Mouse (Mus musculus): ENCODE measurements around the gene Fut2. TPM values are rescaled to one million over a fixed set of nuclear protein-coding genes. Genes with fewer than 3 reads are reported as not detected.

Fut2 gene
- polyA plus RNA-seq, 1 experiment from 2014 or later, result 0.60 TPM

DNA sequence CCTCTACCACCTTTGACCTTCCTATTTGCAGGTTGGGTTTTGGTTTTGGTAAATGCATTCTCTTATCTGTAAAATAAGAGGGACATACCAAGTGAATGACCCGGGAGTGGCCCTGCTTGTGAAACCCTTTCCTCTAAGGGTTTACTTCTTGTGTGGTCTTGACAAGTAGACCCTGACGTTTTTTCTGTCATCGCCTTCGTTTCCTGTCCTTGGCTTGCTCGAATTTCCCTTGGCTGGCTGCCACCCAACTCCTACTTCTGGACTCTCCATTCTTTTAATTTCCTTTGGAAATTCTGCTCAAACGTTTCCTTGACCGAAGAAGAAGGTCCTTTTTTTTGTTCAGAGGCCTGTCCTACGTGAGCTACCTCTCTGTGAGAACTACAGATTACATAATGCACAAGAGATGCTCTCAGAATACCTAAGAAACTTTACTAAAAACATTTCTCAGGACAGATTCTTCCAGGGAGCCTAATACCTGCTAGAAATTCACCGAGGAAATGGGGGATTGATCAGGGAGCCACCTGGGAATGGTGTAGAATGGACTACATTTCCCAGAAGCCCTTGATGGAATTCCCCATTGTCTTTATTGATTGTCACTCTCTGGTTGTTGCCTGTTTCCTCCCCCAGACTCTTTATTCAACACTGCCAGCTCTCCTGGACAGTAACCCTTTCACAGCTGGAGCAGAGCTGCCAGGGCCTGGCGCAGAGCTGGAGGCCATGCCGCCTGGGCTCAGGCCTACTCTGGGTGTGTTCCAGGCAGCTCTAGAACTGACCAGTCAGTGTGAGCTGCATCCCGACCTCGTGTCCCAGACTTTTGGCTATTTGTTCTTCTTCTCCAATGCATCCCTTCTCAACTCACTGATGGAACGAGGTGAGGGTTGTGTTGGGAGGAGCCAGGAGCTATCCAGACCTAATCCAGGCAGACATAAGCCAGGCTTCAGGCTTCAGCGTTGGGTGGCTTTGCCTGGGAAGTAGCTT is 30.2 kb downstream of the Fut2 start:
- Histone ChIP-seq H3K9ac (ENCODE audit: low read length) (no peak overlapping the region), H3K4me3 (ENCODE audit: low read length) (no peak overlapping the region), H3K9me3 (ENCODE audit: control insufficient read depth, low read length) (no peaks in the 10 kb centered on the region), H3K27ac (ENCODE audit: low read length) (peak overlapping the region; percentile 88), H3K36me3 (ENCODE audit: control insufficient read depth, insufficient read depth, low read length) (peaks cover 9% of the 10 kb centered on the region), H3K4me2 (ENCODE audit: low read depth, low read length) (peak overlapping the region; percentile 16), H3K4me1 (replicated peaks; ENCODE audit: control insufficient read depth, insufficient read depth, low read length) (peaks cover 53% of the 10 kb centered on the region), H3K27me3 (ENCODE audit: control insufficient read depth, insufficient read depth, low read depth, low read length) (no peaks in the 10 kb centered on the region)
- WGBS, result 46% methylated on average over 15 of the region's 15 CpGs
- ATAC-seq (ENCODE audit: low read depth), result peak; percentile 29

DNA sequence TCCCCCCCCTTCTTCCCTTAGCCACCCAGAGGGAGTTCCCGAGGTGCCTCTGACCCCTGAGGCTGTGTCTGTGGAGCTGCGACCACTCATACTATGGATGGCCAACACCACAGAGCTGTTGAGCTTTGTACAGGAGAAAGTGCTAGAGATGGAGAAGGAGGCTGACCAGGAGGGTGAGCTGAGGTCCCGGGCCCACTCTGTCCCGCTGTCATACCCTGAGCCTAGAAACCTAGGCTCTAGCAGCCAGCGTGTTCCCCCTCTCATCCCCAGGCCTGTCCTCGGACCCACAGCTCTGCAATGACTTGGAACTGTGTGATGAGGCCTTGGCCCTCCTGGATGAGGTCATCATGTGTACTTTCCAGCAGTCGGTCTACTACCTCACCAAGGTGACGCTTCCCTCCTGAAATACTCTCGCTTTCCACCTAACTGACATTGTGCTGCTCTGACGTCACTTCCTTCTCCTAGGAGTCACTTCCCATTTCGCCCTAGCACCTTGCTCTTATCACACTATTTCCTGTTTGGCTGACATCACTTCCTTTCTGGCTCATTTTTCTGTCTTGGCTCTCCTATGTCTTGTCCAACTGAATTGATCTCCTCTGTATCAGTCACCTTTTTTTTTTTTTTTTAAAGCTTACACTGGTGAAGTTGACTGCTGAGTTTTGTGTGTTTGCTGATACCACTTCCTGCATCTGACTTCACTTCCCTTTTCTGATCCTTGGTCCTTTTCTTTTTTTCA is 31.1 kb downstream of the Fut2 start:
- peak overlapping the region; percentile 88 for H3K27ac ChIP-seq (ENCODE audit: low read length)

GRCm38 (mm10) chr7:45632499-45632898 is 33.7 kb downstream of the Fut2 start:
- ATAC-seq (ENCODE audit: low read depth), result peak; percentile 29
- no peaks in the 10 kb centered on the region for H3K9me3 ChIP-seq (ENCODE audit: control insufficient read depth, low read length)
- 18% methylated on average over 35 of the region's 35 CpGs for WGBS
- peak overlapping the region; percentile 26 for H3K4me3 ChIP-seq (ENCODE audit: low read length)
- peaks cover 30% of the 10 kb centered on the region for H3K4me1 ChIP-seq (replicated peaks; ENCODE audit: control insufficient read depth, insufficient read depth, low read length)
- H3K4me2 ChIP-seq (ENCODE audit: low read depth, low read length), result peak overlapping the region; percentile 53
- H3K9ac ChIP-seq (ENCODE audit: low read length), result peak overlapping the region; percentile 68
- H3K27me3 ChIP-seq (ENCODE audit: control insufficient read depth, insufficient read depth, low read depth, low read length), result peaks cover 9% of the 10 kb centered on the region; the same call in 1 of the 2 replicates
- no peak overlapping the region for H3K27ac ChIP-seq (ENCODE audit: low read length)
- H3K36me3 ChIP-seq (ENCODE audit: control insufficient read depth, insufficient read depth, low read length), result peaks cover 9% of the 10 kb centered on the region

More for the DNA sequence above, 31.1 kb downstream of the Fut2 start:
- H3K9ac ChIP-seq (ENCODE audit: low read length), result no peak overlapping the region
- 73% methylated on average over 11 of the region's 11 CpGs for WGBS
- H3K9me3 ChIP-seq (ENCODE audit: control insufficient read depth, low read length), result no peaks in the 10 kb centered on the region
- peak overlapping the region; percentile 16; the same call in 1 of the 2 replicates for H3K4me2 ChIP-seq (ENCODE audit: low read depth, low read length)
- ATAC-seq (ENCODE audit: low read depth), result no peak
- no peak overlapping the region for H3K4me3 ChIP-seq (ENCODE audit: low read length)
- no peaks in the 10 kb centered on the region for H3K27me3 ChIP-seq (ENCODE audit: control insufficient read depth, insufficient read depth, low read depth, low read length)
- H3K36me3 ChIP-seq (ENCODE audit: control insufficient read depth, insufficient read depth, low read length), result peaks cover 9% of the 10 kb centered on the region
- peaks cover 45% of the 10 kb centered on the region for H3K4me1 ChIP-seq (replicated peaks; ENCODE audit: control insufficient read depth, insufficient read depth, low read length)

- H3K4me3 ChIP-seq (ENCODE audit: low read length), result no peak overlapping the region
- peak overlapping the region; percentile 6; the same call in 1 of the 2 replicates for H3K4me2 ChIP-seq (ENCODE audit: low read depth, low read length)
- H3K9me3 ChIP-seq (ENCODE audit: control insufficient read depth, low read length), result no peaks in the 10 kb centered on the region
- peak; percentile 15; the same call in 1 of the 2 replicates for ATAC-seq (ENCODE audit: low read depth)
- H3K36me3 ChIP-seq (ENCODE audit: control insufficient read depth, insufficient read depth, low read length), result no peaks in the 10 kb centered on the region
- H3K9ac ChIP-seq (ENCODE audit: low read length), result no peak overlapping the region
- WGBS, result 65% methylated on average over 23 of the region's 23 CpGs
- 0 out of 2 replicates have a peak overlapping the region, but pooled peaks have one; percentile 22 for H3K27ac ChIP-seq (ENCODE audit: low read length)
- H3K27me3 ChIP-seq (ENCODE audit: control insufficient read depth, insufficient read depth, low read depth, low read length), result peaks cover 9% of the 10 kb centered on the region; the same call in 1 of the 2 replicates
- H3K4me1 ChIP-seq (replicated peaks; ENCODE audit: control insufficient read depth, insufficient read depth, low read length), result peaks cover 16% of the 10 kb centered on the region
These were observed 35.9 kb downstream of the Fut2 start for GRCm38 (mm10) chr7:45630064-45630907.

DNA sequence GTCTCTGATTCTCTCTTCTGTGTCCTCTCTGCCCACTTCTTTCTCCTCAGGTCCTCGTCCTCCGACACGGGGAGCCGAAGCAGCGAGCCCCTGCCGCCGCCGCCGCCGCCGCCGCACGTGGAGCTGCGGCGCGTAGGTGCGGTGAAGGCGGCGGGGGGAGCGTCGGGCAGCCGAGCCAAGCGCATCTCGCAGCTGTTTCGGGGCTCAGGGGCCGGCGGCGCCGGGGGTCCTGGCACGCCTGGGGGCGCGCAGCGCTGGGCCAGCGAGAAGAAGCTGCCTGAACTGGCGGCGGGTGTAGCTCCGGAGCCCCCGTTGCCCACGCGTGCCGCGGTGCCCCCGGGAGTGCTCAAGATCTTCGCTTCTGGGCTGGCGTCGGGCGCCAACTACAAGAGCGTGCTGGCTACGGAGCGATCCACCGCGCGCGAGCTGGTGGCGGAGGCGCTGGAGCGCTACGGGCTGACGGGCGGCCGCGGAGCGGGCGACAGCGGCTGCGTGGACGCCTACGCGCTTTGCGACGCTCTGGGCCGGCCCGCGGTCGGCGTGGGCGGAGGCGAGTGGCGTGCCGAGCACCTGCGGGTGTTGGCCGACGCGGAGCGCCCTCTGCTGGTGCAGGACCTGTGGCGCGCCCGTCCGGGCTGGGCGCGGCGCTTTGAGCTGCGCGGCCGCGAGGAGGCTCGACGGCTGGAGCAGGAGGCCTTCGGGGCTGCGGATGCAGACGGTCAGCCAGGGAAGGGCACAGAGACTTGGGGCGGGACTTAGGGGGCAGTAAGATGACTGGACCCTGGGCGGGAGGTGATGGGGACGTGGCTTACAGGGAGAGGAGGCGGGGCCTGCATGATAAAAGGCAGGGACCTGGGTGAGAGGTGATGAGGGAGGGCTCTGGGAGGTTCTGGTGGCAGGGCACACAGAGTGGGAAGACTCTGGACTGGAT is 37.6 kb downstream of the Fut2 start:
- Histone ChIP-seq H3K36me3 (ENCODE audit: control insufficient read depth, insufficient read depth, low read length) (no peaks in the 10 kb centered on the region), H3K27ac (ENCODE audit: low read length) (peak overlapping the region; percentile 67), H3K4me2 (ENCODE audit: low read depth, low read length) (peak overlapping the region; percentile 98), H3K27me3 (ENCODE audit: control insufficient read depth, insufficient read depth, low read depth, low read length) (peaks cover 9% of the 10 kb centered on the region; the same call in 1 of the 2 replicates), H3K4me1 (replicated peaks; ENCODE audit: control insufficient read depth, insufficient read depth, low read length) (peaks cover 13% of the 10 kb centered on the region), H3K9ac (ENCODE audit: low read length) (peak overlapping the region; percentile 80), H3K9me3 (ENCODE audit: control insufficient read depth, low read length) (no peaks in the 10 kb centered on the region), H3K4me3 (ENCODE audit: low read length) (peak overlapping the region; percentile 63)
- WGBS, result 1% methylated on average over 90 of the region's 105 CpGs
- peak; percentile 81 for ATAC-seq (ENCODE audit: low read depth)

DNA sequence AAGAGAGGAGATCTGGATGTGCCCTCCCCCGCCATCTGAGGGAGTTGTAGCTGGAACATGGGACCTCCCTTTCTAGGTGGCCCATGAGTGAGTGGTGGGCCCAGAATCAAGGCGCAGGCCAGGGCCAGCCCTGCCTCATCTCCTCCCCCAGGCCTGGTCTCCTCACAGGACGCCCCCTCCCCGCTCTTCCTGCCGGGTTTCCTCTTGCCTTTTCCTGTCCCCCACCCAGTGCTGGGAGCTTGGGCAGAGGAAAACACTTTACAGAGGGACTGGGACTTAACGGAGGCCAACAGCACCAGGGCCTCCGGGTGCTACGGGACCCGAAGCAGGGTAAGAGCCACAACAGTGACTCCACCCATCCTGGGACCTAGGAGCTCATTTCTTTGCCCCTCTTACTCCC is 38.9 kb downstream of the Fut2 start, which contains the start of gene Rasip1:
Rasip1 (plus strand) TSS at position 228 of the 400 bp plus-strand sequence.
- 64% methylated on average over 9 of the region's 9 CpGs for WGBS
- peak within 1 kb of the TSS; percentile 74 for H3K27ac ChIP-seq (ENCODE audit: low read length)
- peak within 1 kb of the TSS; percentile 63 for H3K4me3 ChIP-seq (ENCODE audit: low read length)
- peak within 1 kb of the TSS; percentile 80 for H3K9ac ChIP-seq (ENCODE audit: low read length)
- ATAC-seq (ENCODE audit: low read depth), result peak; percentile 63
- H3K4me1 ChIP-seq (replicated peaks; ENCODE audit: control insufficient read depth, insufficient read depth, low read length), result peaks cover 6% of the 10 kb centered on the region
- no peaks in the 10 kb centered on the region for H3K9me3 ChIP-seq (ENCODE audit: control insufficient read depth, low read length)
- peaks cover 9% of the 10 kb centered on the region; the same call in 1 of the 2 replicates for H3K27me3 ChIP-seq (ENCODE audit: control insufficient read depth, insufficient read depth, low read depth, low read length)
- H3K36me3 ChIP-seq (ENCODE audit: control insufficient read depth, insufficient read depth, low read length), result no peaks in the 10 kb centered on the region
- H3K4me2 ChIP-seq (ENCODE audit: low read depth, low read length), result peak within 1 kb of the TSS; percentile 98

DNA sequence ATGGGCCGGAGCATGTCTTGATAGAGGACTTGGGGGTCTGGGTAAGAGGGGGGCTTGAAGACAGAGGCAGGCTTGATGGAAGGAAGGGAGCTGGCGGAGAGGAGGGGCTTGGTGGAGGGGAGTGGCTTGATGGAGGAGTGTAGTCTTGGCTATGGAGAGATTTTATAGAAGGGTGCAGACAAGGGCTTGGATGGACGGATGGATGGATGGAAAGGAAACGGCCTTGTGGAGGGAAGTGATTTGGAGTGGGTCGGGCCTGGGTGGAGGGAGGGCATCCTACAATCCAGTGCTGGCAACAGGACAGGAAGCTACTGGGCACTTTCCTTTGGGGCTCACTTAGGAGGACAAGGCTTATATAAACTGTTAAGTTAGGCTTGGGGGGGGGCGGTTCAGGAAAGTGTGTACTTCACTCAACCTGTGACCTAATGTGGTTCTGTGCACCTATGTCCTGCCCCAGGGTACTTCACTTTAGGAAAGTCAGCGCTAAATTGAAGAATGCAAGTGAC is 39.6 kb downstream of the Fut2 start:
- Histone ChIP-seq H3K36me3 (ENCODE audit: control insufficient read depth, insufficient read depth, low read length) (no peaks in the 10 kb centered on the region), H3K27ac (ENCODE audit: low read length) (peak overlapping the region; percentile 74), H3K9me3 (ENCODE audit: control insufficient read depth, low read length) (no peaks in the 10 kb centered on the region), H3K4me1 (replicated peaks; ENCODE audit: control insufficient read depth, insufficient read depth, low read length) (peaks cover 4% of the 10 kb centered on the region; the same call in 1 of the 2 replicates), H3K9ac (ENCODE audit: low read length) (peak overlapping the region; percentile 24; the same call in 1 of the 2 replicates), H3K27me3 (ENCODE audit: control insufficient read depth, insufficient read depth, low read depth, low read length) (peaks cover 9% of the 10 kb centered on the region; the same call in 1 of the 2 replicates), H3K4me3 (ENCODE audit: low read length) (0 out of 2 replicates have a peak overlapping the region, but pooled peaks have one; percentile 6), H3K4me2 (ENCODE audit: low read depth, low read length) (0 out of 2 replicates have a peak overlapping the region, but pooled peaks have one; percentile 4)
- no peak for ATAC-seq (ENCODE audit: low read depth)
- 75% methylated on average over 7 of the region's 7 CpGs for WGBS
